Mouse (Mus musculus) neural tube, embryonic 12.5 days (tissue): Measurements from ENCODE around the gene Emb. TPM values are rescaled to one million over a fixed set of nuclear protein-coding genes. Genes with fewer than 3 reads are reported as not detected.
"Not testable (repeated sequence)": the region's sequence is repeated elsewhere in the genome, so short reads cannot be mapped to it uniquely, and the experiment has no call there.

Experiments
- ATAC-seq: fragments of 200-750 bp; cut with Nextera tagmentation; 2 replicates; pipeline ENCODE4 v1.8.0; 2017; ENCODE audit warnings: low read depth, mild to moderate bottlenecking, moderate TSS enrichment, moderate library complexity; ENCODE audit not compliant: low FRiP score
- H3K27ac ChIP-seq: fragments of 300-500 bp; sonication (generic); 2 replicates; pipeline ENCODE4 v1.5.1; 2016
- H3K27me3 ChIP-seq: fragments of 300-500 bp; sonication (generic); replicated peaks from 2 replicates; pipeline ENCODE4 v1.6.1; 2016; ENCODE audit warnings: mild to moderate bottlenecking
- H3K36me3 ChIP-seq: fragments of 300-500 bp; sonication (generic); 2 replicates; pipeline ENCODE4 v1.6.1; 2016; ENCODE audit warnings: mild to moderate bottlenecking
- H3K4me1 ChIP-seq: fragments of 300-500 bp; sonication (generic); 2 replicates; pipeline ENCODE4 v1.6.1; 2016
- H3K4me2 ChIP-seq: fragments of 300-500 bp; sonication (generic); replicated peaks from 2 replicates; pipeline ENCODE4 v1.6.1; 2016; ENCODE audit warnings: mild to moderate bottlenecking
- H3K4me3 ChIP-seq: fragments of 300-500 bp; sonication (generic); 2 replicates; pipeline ENCODE4 v1.5.1; 2016
- H3K9ac ChIP-seq: fragments of 300-500 bp; sonication (generic); 2 replicates; pipeline ENCODE4 v1.6.1; 2016; ENCODE audit warnings: mild to moderate bottlenecking
- H3K9me3 ChIP-seq: fragments of 300-500 bp; sonication (generic); 2 replicates; pipeline ENCODE4 v1.6.1; 2016; ENCODE audit warnings: mild to moderate bottlenecking
- WGBS: fragments of 180-500 bp; shearing (Covaris S2); methylation state at CpG from one replicate; pipeline ENCODE4 v1.1.7; 2016; 5-methylcytosine and 5-hydroxymethylcytosine counted together
- polyA plus RNA-seq: library from polyadenylated mRNA; unstranded; fragments of >200 nt; fragmentation: Nextera tagmentation; extraction: Ambion mirVana; gene quantifications from 2 replicates; pipeline ENCODE4 v1.2.1, GENCODE M21; 2016

The Emb gene
- 14.1 and 16.7 TPM in 2 replicates for polyA plus RNA-seq

GRCm38 (mm10) chr13:117208236-117208635 is at the start of gene Emb:
Emb (plus strand) TSS chr13:117208536.
- Histone ChIP-seq H3K36me3 (no peaks in the 10 kb centered on the region), H3K9ac (no peak within 1 kb of the TSS), H3K9me3 (no peaks in the 10 kb centered on the region), H3K27me3 (no peaks in the 10 kb centered on the region), H3K27ac (no peak within 1 kb of the TSS), H3K4me3 (no peak within 1 kb of the TSS), H3K4me1 (0 out of 2 replicates have a peak, but pooled peaks cover 3% of the 10 kb centered on the region), H3K4me2 (no peak within 1 kb of the TSS)
- 84% methylated on average over 6 of the region's 6 CpGs for WGBS
- ATAC-seq, result no peak

- no peak for ATAC-seq
- no peak overlapping the region for H3K9ac ChIP-seq
- H3K27me3 ChIP-seq, result no peaks in the 10 kb centered on the region
- 76% methylated on average over 5 of the region's 5 CpGs for WGBS
- H3K27ac ChIP-seq, result no peak overlapping the region
- H3K4me2 ChIP-seq, result no peak overlapping the region
- H3K4me1 ChIP-seq, result no peaks in the 10 kb centered on the region
- H3K4me3 ChIP-seq, result no peak overlapping the region
- no peaks in the 10 kb centered on the region for H3K36me3 ChIP-seq
- no peaks in the 10 kb centered on the region for H3K9me3 ChIP-seq
Observed at GRCm38 (mm10) chr13:117163906-117164305, 44.4 kb upstream of the Emb start.

- Histone ChIP-seq H3K9me3 (no peaks in the 10 kb centered on the region), H3K27me3 (no peaks in the 10 kb centered on the region), H3K4me1 (no peaks in the 10 kb centered on the region), H3K4me2 (no peak overlapping the region), H3K36me3 (no peaks in the 10 kb centered on the region), H3K27ac (no peak overlapping the region), H3K4me3 (no peak overlapping the region), H3K9ac (no peak overlapping the region)
- ATAC-seq, result no peak
- WGBS, result 93% methylated on average over 8 of the region's 8 CpGs
Observed at GRCm38 (mm10) chr13:117165071-117165470, 43.3 kb upstream of the Emb start.

- not testable (repeated sequence) for H3K27ac ChIP-seq, ATAC-seq, H3K9me3 ChIP-seq, H3K9ac ChIP-seq, H3K27me3 ChIP-seq, H3K4me2 ChIP-seq, H3K4me3 ChIP-seq, H3K4me1 ChIP-seq, H3K36me3 ChIP-seq
- 56% methylated on average over 3 of the region's 3 CpGs for WGBS
Observed at GRCm38 (mm10) chr13:117180912-117181311, 27.4 kb upstream of the Emb start.

- ATAC-seq, result no peak
- no peaks in the 10 kb centered on the region for H3K27me3 ChIP-seq
- no peak overlapping the region for H3K4me2 ChIP-seq
- H3K4me3 ChIP-seq, result no peak overlapping the region
- no peaks in the 10 kb centered on the region for H3K9me3 ChIP-seq
- H3K4me1 ChIP-seq, result no peaks in the 10 kb centered on the region
- H3K36me3 ChIP-seq, result no peaks in the 10 kb centered on the region
- 83% methylated on average over 6 of the region's 6 CpGs for WGBS
- H3K9ac ChIP-seq, result no peak overlapping the region
- H3K27ac ChIP-seq, result no peak overlapping the region
Observed at GRCm38 (mm10) chr13:117183288-117183687, 25.0 kb upstream of the Emb start.

- no peaks in the 10 kb centered on the region for H3K36me3 ChIP-seq
- no peaks in the 10 kb centered on the region for H3K27me3 ChIP-seq
- H3K4me3 ChIP-seq, result no peak overlapping the region
- H3K4me2 ChIP-seq, result no peak overlapping the region
- no peak for ATAC-seq
- H3K9me3 ChIP-seq, result no peaks in the 10 kb centered on the region
- H3K27ac ChIP-seq, result no peak overlapping the region
- WGBS, result 77% methylated on average over 6 of the region's 6 CpGs
- no peaks in the 10 kb centered on the region for H3K4me1 ChIP-seq
- H3K9ac ChIP-seq, result no peak overlapping the region
Observed at GRCm38 (mm10) chr13:117185329-117185728, 23.0 kb upstream of the Emb start.

- H3K4me2 ChIP-seq, result no peak overlapping the region
- no peaks in the 10 kb centered on the region for H3K4me1 ChIP-seq
- WGBS, result 86% methylated on average over 5 of the region's 5 CpGs
- no peaks in the 10 kb centered on the region for H3K36me3 ChIP-seq
- H3K27ac ChIP-seq, result no peak overlapping the region
- no peaks in the 10 kb centered on the region for H3K9me3 ChIP-seq
- H3K9ac ChIP-seq, result no peak overlapping the region
- H3K4me3 ChIP-seq, result no peak overlapping the region
- H3K27me3 ChIP-seq, result no peaks in the 10 kb centered on the region
- no peak for ATAC-seq
Observed at GRCm38 (mm10) chr13:117192161-117192560, 16.2 kb upstream of the Emb start.

GRCm38 (mm10) chr13:117193422-117193983 is 14.8 kb upstream of the Emb start:
- Histone ChIP-seq H3K4me2 (no peak overlapping the region), H3K36me3 (no peaks in the 10 kb centered on the region), H3K4me1 (no peaks in the 10 kb centered on the region), H3K4me3 (no peak overlapping the region), H3K9me3 (no peaks in the 10 kb centered on the region), H3K9ac (no peak overlapping the region), H3K27ac (no peak overlapping the region), H3K27me3 (no peaks in the 10 kb centered on the region)
- ATAC-seq, result no peak
- WGBS, result 73% methylated on average over 7 of the region's 7 CpGs

- Histone ChIP-seq H3K27me3 (no peaks in the 10 kb centered on the region), H3K9ac (no peak overlapping the region), H3K36me3 (no peaks in the 10 kb centered on the region), H3K4me2 (no peak overlapping the region), H3K4me3 (no peak overlapping the region), H3K4me1 (no peaks in the 10 kb centered on the region), H3K9me3 (no peaks in the 10 kb centered on the region), H3K27ac (no peak overlapping the region)
- ATAC-seq, result no peak
- 89% methylated on average over 13 of the region's 13 CpGs for WGBS
Observed at GRCm38 (mm10) chr13:117195569-117196495, 12.5 kb upstream of the Emb start.

GRCm38 (mm10) chr13:117197666-117198065 is 10.7 kb upstream of the Emb start:
- WGBS, result 93% methylated on average over 2 of the region's 2 CpGs
- H3K27ac ChIP-seq, result no peak overlapping the region

GRCm38 (mm10) chr13:117198402-117199083 is 9.8 kb upstream of the Emb start:
- no peak for ATAC-seq
- Histone ChIP-seq H3K4me2 (no peak overlapping the region), H3K4me3 (no peak overlapping the region), H3K36me3 (no peaks in the 10 kb centered on the region), H3K27me3 (no peaks in the 10 kb centered on the region), H3K4me1 (no peaks in the 10 kb centered on the region), H3K9ac (no peak overlapping the region), H3K27ac (no peak overlapping the region), H3K9me3 (no peaks in the 10 kb centered on the region)
- WGBS, result 90% methylated on average over 7 of the region's 7 CpGs

More at GRCm38 (mm10) chr13:117197666-117198065, 10.7 kb upstream of the Emb start:
- no peaks in the 10 kb centered on the region for H3K27me3 ChIP-seq
- no peak for ATAC-seq
- no peaks in the 10 kb centered on the region for H3K4me1 ChIP-seq
- H3K4me2 ChIP-seq, result no peak overlapping the region
- no peak overlapping the region for H3K4me3 ChIP-seq
- no peak overlapping the region for H3K9ac ChIP-seq
- no peaks in the 10 kb centered on the region for H3K9me3 ChIP-seq
- H3K36me3 ChIP-seq, result no peaks in the 10 kb centered on the region

- no peaks in the 10 kb centered on the region for H3K4me1 ChIP-seq
- H3K27ac ChIP-seq, result no peak overlapping the region
- H3K27me3 ChIP-seq, result no peaks in the 10 kb centered on the region
- no peaks in the 10 kb centered on the region for H3K9me3 ChIP-seq
- H3K4me3 ChIP-seq, result no peak overlapping the region
- peak; percentile 72 for ATAC-seq
- H3K9ac ChIP-seq, result no peak overlapping the region
- peak overlapping the region; percentile 31 for H3K4me2 ChIP-seq
- 46% methylated on average over 22 of the region's 22 CpGs for WGBS
- H3K36me3 ChIP-seq, result no peaks in the 10 kb centered on the region
Observed at GRCm38 (mm10) chr13:117202755-117203471, 5.4 kb upstream of the Emb start.
